12 mouse cellular contexts compared by ENCODE assay signal in genomic region chr4:62853335-62853734, GRCm38 (mm10).
DNase-seq lines count a peak whose midpoint lies in the region; ATAC-seq and TF ChIP-seq lines count a peak whose summit lies in the region.
"Had no signal": no experiment of that assay in that cellular context is flagged by ENCODE, and none has a peak within 500 bp of the region (broad histone marks: within the 10 kb centered on the region; RNA-seq: fewer than 3 reads in every experiment).

No protein-coding gene starts in this region.

- no peak overlapping the region for H3K27ac ChIP-seq in hindbrain, embryonic 11.5 days (ENCODE audit: low read depth, low read length)
- no peak overlapping the region for H3K27ac ChIP-seq in hindbrain, embryonic 16.5 days (ENCODE audit: low read depth, low read length)
- no peak overlapping the region for H3K27ac ChIP-seq in testis, adult 2 months (ENCODE audit: control insufficient read depth, insufficient read depth, low read depth, low read length)
- H3K27ac ChIP-seq: forebrain, embryonic 12.5 days; hindbrain, embryonic 15.5 days had no signal

- TF ChIP-seq POLR2A in testis, adult 2 months (IDR thresholded peaks at IDR 0.05; ENCODE audit: control insufficient read depth, low read depth, low read length) = no peak

- no peak overlapping the region for H3K4me3 ChIP-seq in hindbrain, embryonic 11.5 days (ENCODE audit: low read depth, low read length)
- H3K4me3 ChIP-seq in hindbrain, embryonic 16.5 days (ENCODE audit: low read length) = no peak overlapping the region
- no peak overlapping the region for H3K4me3 ChIP-seq in testis, adult 2 months (ENCODE audit: control insufficient read depth, low read depth, low read length)
- H3K4me3 ChIP-seq: forebrain, embryonic 12.5 days; hindbrain, embryonic 15.5 days had no signal

- ATAC-seq in hindbrain, embryonic 11.5 days (ENCODE audit: low FRiP score) = no peak
- no peak for ATAC-seq in hindbrain, embryonic 16.5 days

- H3K36me3 ChIP-seq in hindbrain, embryonic 11.5 days (ENCODE audit: control insufficient read depth, insufficient read depth, low read length) = no peaks in the 10 kb centered on the region
- H3K36me3 ChIP-seq in hindbrain, embryonic 16.5 days (ENCODE audit: control insufficient read depth, insufficient read depth, low read length) = no peaks in the 10 kb centered on the region
- no peaks in the 10 kb centered on the region for H3K36me3 ChIP-seq in testis, adult 2 months (ENCODE audit: control insufficient read depth, insufficient read depth, low read length)
- H3K36me3 ChIP-seq: forebrain, embryonic 12.5 days; hindbrain, embryonic 15.5 days had no signal

- H3K27me3 ChIP-seq in hindbrain, embryonic 11.5 days (ENCODE audit: control insufficient read depth, insufficient read depth, low read length) = no peaks in the 10 kb centered on the region
- no peaks in the 10 kb centered on the region for H3K27me3 ChIP-seq in hindbrain, embryonic 16.5 days (replicated peaks; ENCODE audit: control insufficient read depth, insufficient read depth, low read length)
- H3K27me3 ChIP-seq in testis, adult 2 months (ENCODE audit: control insufficient read depth, insufficient read depth, low read length) = no peaks in the 10 kb centered on the region
- H3K27me3 ChIP-seq: forebrain, embryonic 12.5 days; hindbrain, embryonic 15.5 days had no signal

- no peaks in the 10 kb centered on the region; the same call in 1 of the 2 replicates for H3K9me3 ChIP-seq in hindbrain, embryonic 11.5 days (ENCODE audit: control insufficient read depth, low read length)
- H3K9me3 ChIP-seq in hindbrain, embryonic 16.5 days (ENCODE audit: control insufficient read depth, low read length) = no peaks in the 10 kb centered on the region
- H3K9me3 ChIP-seq: forebrain, embryonic 12.5 days; hindbrain, embryonic 15.5 days had no signal

- TF ChIP-seq CTCF in testis, adult 2 months (IDR thresholded peaks at IDR 0.05; ENCODE audit: control insufficient read depth, insufficient read depth, insufficient replicate concordance, low read depth, low read length) = peak; percentile 40; the same call in 1 of the 2 replicates

- H3K9ac ChIP-seq in hindbrain, embryonic 11.5 days (ENCODE audit: low read depth, low read length) = no peak overlapping the region
- no peak overlapping the region for H3K9ac ChIP-seq in hindbrain, embryonic 16.5 days (ENCODE audit: low read depth, low read length)
- H3K9ac ChIP-seq: forebrain, embryonic 12.5 days; hindbrain, embryonic 15.5 days had no signal

- 96% methylated on average over 1 of the region's 1 CpGs for WGBS in hindbrain, embryonic 11.5 days
- WGBS in hindbrain, embryonic 16.5 days = 91% methylated on average over 1 of the region's 1 CpGs

- peak; percentile 27 for DNase-seq in hindbrain, embryonic 11.5 days (ENCODE audit: low spot score)
- DNase-seq in testis, postnatal 14 days (ENCODE audit: low spot score) = no peak
- peak; percentile 42 for DNase-seq in embryo, embryonic 10.5 days (ENCODE audit: low spot score)
- no peak for DNase-seq in right cerebral cortex, postnatal 36 days (ENCODE audit: low spot score in 2 of 2)
- no peak for DNase-seq in urinary bladder, adult 2 months (ENCODE audit: low spot score)
- no peak for DNase-seq in layer of hippocampus, adult 18-20 months (ENCODE audit: low spot score in 2 of 2)
- DNase-seq: lung, adult 2 months; midbrain, embryonic 14.5 days had no signal

- no peaks in the 10 kb centered on the region for H3K4me1 ChIP-seq in hindbrain, embryonic 11.5 days (replicated peaks; ENCODE audit: control insufficient read depth, insufficient read depth, low read length)
- H3K4me1 ChIP-seq in hindbrain, embryonic 16.5 days (ENCODE audit: control insufficient read depth, insufficient read depth, low read depth, low read length) = no peaks in the 10 kb centered on the region
- H3K4me1 ChIP-seq in testis, adult 2 months (ENCODE audit: control insufficient read depth, insufficient read depth, low read length) = no peaks in the 10 kb centered on the region
- H3K4me1 ChIP-seq: forebrain, embryonic 12.5 days; hindbrain, embryonic 15.5 days had no signal

- no peak overlapping the region for H3K4me2 ChIP-seq in hindbrain, embryonic 11.5 days (replicated peaks; ENCODE audit: low read depth, low read length)
- H3K4me2 ChIP-seq in hindbrain, embryonic 16.5 days (ENCODE audit: low read length) = no peak overlapping the region
- H3K4me2 ChIP-seq: forebrain, embryonic 12.5 days; hindbrain, embryonic 15.5 days had no signal

Comparison
In these comparisons a context has a peak if more than half of its experiments do, and no peak if none do; other contexts are left out.
1. DNase-seq: peak in hindbrain, embryonic 11.5 days (single experiment) and embryo, embryonic 10.5 days (single experiment); none in testis, postnatal 14 days (single experiment), right cerebral cortex, postnatal 36 days (0 of 2), urinary bladder, adult 2 months (single experiment) and layer of hippocampus, adult 18-20 months (0 of 2).